Mouse (Mus musculus) urinary bladder, adult 18-20 months (tissue): ENCODE measurements around the gene Eipr1.
A peak's percentile ranks its signal among the peaks of the same experiment; 100 is the strongest.

Experiments used
- DNase-seq, 2 experiments: peaks; one replicate each; pipeline ENCODE4 v3.0.0; 2022; ENCODE audit warnings: low spot score in 2 of 2, mixed read lengths in 2 of 2

The Eipr1 gene

GRCm38 (mm10) chr12:28817891-28818290, 66.3 kb downstream of the Eipr1 start:
- no peak for DNase-seq

- no peak for DNase-seq
Measured at GRCm38 (mm10) chr12:28823518-28823917, 71.9 kb downstream of the Eipr1 start.

- DNase-seq: no peak
Measured at GRCm38 (mm10) chr12:28829502-28829901, 77.9 kb downstream of the Eipr1 start.

- DNase-seq: no peak
Measured at GRCm38 (mm10) chr12:28830471-28830870, 78.9 kb downstream of the Eipr1 start.

- DNase-seq: peak; percentile 12 to 22
Measured at GRCm38 (mm10) chr12:28831066-28831733, 79.6 kb downstream of the Eipr1 start.

GRCm38 (mm10) chr12:28834266-28834665, 82.7 kb downstream of the Eipr1 start:
- no peak for DNase-seq

- no peak for DNase-seq
Measured at GRCm38 (mm10) chr12:28835683-28836082, 84.1 kb downstream of the Eipr1 start.

GRCm38 (mm10) chr12:28838268-28838667, 86.7 kb downstream of the Eipr1 start:
- DNase-seq: no peak

- DNase-seq: no peak
Measured at GRCm38 (mm10) chr12:28838971-28839370, 87.4 kb downstream of the Eipr1 start.

GRCm38 (mm10) chr12:28841179-28841698, 89.6 kb downstream of the Eipr1 start:
- DNase-seq: no peak

GRCm38 (mm10) chr12:28845811-28846210, 94.2 kb downstream of the Eipr1 start:
- no peak for DNase-seq

GRCm38 (mm10) chr12:28847401-28847800, 95.8 kb downstream of the Eipr1 start:
- DNase-seq: no peak

- DNase-seq: no peak
Measured at GRCm38 (mm10) chr12:28848726-28849612, 97.4 kb downstream of the Eipr1 start.

- no peak for DNase-seq
Measured at GRCm38 (mm10) chr12:28859495-28860263, 108.1 kb downstream of the Eipr1 start.

- DNase-seq: no peak
Measured at GRCm38 (mm10) chr12:28860264-28860560, 108.6 kb downstream of the Eipr1 start.

GRCm38 (mm10) chr12:28863260-28863659, 111.7 kb downstream of the Eipr1 start:
- DNase-seq: no peak

GRCm38 (mm10) chr12:28866121-28866520, 114.5 kb downstream of the Eipr1 start:
- no peak for DNase-seq

- DNase-seq: no peak
Measured at GRCm38 (mm10) chr12:28868794-28869193, 117.2 kb downstream of the Eipr1 start.

GRCm38 (mm10) chr12:28872271-28872670, 120.7 kb downstream of the Eipr1 start:
- DNase-seq: no peak

GRCm38 (mm10) chr12:28874781-28875251, 123.2 kb downstream of the Eipr1 start:
- DNase-seq: no peak

- no peak for DNase-seq
Measured at GRCm38 (mm10) chr12:28875471-28875870, 123.9 kb downstream of the Eipr1 start.

- no peak for DNase-seq
Measured at GRCm38 (mm10) chr12:28880471-28880870, 128.9 kb downstream of the Eipr1 start.
